Mouse (Mus musculus) left cerebral cortex, adult 11 months (tissue): Measurements from ENCODE around the gene Kirrel3.

Experiments
- DNase-seq: peaks from one replicate; pipeline ENCODE4 v3.0.0; 2022; ENCODE audit warnings: low spot score

Kirrel3 gene

GRCm38 (mm10) chr9:34485759-34486431, at the start of gene Kirrel3:
TSS of gene Kirrel3 (plus strand) at chr9:34485894.
- peak; percentile 69 for DNase-seq

GRCm38 (mm10) chr9:34440721-34441120, 45.0 kb upstream of the Kirrel3 start:
- no peak for DNase-seq

GRCm38 (mm10) chr9:34443950-34444349, 41.7 kb upstream of the Kirrel3 start:
- no peak for DNase-seq

GRCm38 (mm10) chr9:34446497-34447350, 39.0 kb upstream of the Kirrel3 start:
- no peak for DNase-seq

- no peak for DNase-seq
These were observed 38.0 kb upstream of the Kirrel3 start for GRCm38 (mm10) chr9:34447736-34448135.

GRCm38 (mm10) chr9:34448467-34448866, 37.2 kb upstream of the Kirrel3 start:
- DNase-seq, result no peak

- DNase-seq, result no peak
These were observed 27.5 kb upstream of the Kirrel3 start for GRCm38 (mm10) chr9:34458189-34458588.

- no peak for DNase-seq
These were observed 25.7 kb upstream of the Kirrel3 start for GRCm38 (mm10) chr9:34459968-34460367.

GRCm38 (mm10) chr9:34463666-34464065, 22.0 kb upstream of the Kirrel3 start:
- DNase-seq, result no peak

- no peak for DNase-seq
These were observed 19.6 kb upstream of the Kirrel3 start for GRCm38 (mm10) chr9:34466058-34466457.

- no peak for DNase-seq
These were observed 16.5 kb upstream of the Kirrel3 start for GRCm38 (mm10) chr9:34469180-34469579.

GRCm38 (mm10) chr9:34476206-34476605, 9.5 kb upstream of the Kirrel3 start:
- DNase-seq, result no peak

GRCm38 (mm10) chr9:34478494-34478893, 7.2 kb upstream of the Kirrel3 start:
- DNase-seq, result no peak

- DNase-seq, result no peak
These were observed 2.5 kb upstream of the Kirrel3 start for GRCm38 (mm10) chr9:34483236-34483635.

- no peak for DNase-seq
These were observed 1.0 kb upstream of the Kirrel3 start for GRCm38 (mm10) chr9:34484665-34485064.

- DNase-seq, result no peak
These were observed 2.6 kb downstream of the Kirrel3 start for GRCm38 (mm10) chr9:34488267-34488666.

GRCm38 (mm10) chr9:34488700-34489315, 3.1 kb downstream of the Kirrel3 start:
- peak; percentile 53 for DNase-seq

GRCm38 (mm10) chr9:34489316-34489710, 3.6 kb downstream of the Kirrel3 start:
- no peak for DNase-seq

- DNase-seq, result no peak
These were observed 4.1 kb downstream of the Kirrel3 start for GRCm38 (mm10) chr9:34489760-34490159.

GRCm38 (mm10) chr9:34492121-34492520, 6.4 kb downstream of the Kirrel3 start:
- DNase-seq, result no peak

- DNase-seq, result no peak
These were observed 7.9 kb downstream of the Kirrel3 start for GRCm38 (mm10) chr9:34493571-34493970.

- DNase-seq, result no peak
These were observed 12.4 kb downstream of the Kirrel3 start for GRCm38 (mm10) chr9:34498126-34498525.

GRCm38 (mm10) chr9:34498651-34499050, 13.0 kb downstream of the Kirrel3 start:
- DNase-seq, result peak; percentile 75
